Mouse (Mus musculus) urinary bladder, postnatal 36 days (tissue): ENCODE measurements at regions not wholly inside any gene's neighbourhood (a gene's known extent, or its start where the extent isn't known, plus 50 kb on each side); places are given as distances from the start of the nearest gene placed in this dataset.

ENCODE experiments used
- DNase-seq, 2 experiments: peaks; one replicate each; pipeline ENCODE4 v3.0.0; 2022; ENCODE audit warnings: low spot score in 2 of 2, mixed read lengths in 1 of 2

GRCm38 (mm10) chr5:53381492-53382199, 84.3 kb upstream of the Rbpj start:
- DNase-seq: no peak

DNA sequence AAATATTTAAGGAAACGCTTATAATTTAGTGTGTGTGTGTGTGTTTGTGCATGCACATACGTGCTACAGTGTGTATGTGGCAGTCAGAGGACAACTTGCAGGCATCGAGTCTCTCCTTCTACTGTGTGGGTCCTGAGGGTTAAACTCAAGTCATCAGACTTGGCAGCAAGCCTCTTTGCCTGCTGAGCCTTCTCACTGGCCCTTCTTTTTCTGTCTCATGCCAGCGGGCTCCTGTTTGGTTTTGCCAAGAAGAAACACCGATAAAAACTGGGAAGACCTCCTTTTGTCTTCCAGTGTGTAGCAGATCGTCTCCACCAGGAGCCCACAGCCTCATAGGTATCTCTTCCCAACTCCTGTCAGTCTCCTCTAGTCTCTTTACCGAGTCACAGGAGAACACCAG, 81.9 kb upstream of the Rbpj start:
- no peak for DNase-seq

DNA sequence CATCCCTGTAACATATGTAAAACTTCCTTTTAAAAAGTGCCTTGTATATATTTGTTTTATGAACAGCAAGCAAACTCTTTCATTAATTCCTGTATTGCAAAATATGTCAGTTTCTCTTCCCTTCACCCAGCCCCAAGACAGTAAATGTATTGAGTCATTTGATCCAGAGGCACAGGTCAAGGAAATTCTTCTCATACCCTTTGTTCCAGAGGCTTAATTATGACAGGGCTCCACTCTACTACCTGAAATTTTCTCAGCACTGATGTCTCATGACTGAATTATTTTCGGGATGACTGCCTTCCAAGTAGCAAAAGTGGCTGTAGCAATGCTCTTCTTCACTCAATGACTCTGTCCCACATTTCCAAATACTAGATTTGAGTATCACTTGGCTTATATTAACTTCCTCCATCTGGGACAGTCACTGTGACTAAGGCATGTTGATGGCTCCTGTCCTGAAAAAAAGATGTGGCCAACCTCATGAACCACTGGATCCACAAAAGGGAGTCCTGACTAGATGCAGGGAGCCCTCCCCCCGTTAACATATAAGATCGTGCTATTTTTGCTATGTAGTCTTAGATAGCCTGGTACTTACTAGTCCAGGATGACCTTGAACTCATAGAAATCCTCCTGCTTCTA, 80.3 kb upstream of the Rbpj start:
- no peak for DNase-seq

DNA sequence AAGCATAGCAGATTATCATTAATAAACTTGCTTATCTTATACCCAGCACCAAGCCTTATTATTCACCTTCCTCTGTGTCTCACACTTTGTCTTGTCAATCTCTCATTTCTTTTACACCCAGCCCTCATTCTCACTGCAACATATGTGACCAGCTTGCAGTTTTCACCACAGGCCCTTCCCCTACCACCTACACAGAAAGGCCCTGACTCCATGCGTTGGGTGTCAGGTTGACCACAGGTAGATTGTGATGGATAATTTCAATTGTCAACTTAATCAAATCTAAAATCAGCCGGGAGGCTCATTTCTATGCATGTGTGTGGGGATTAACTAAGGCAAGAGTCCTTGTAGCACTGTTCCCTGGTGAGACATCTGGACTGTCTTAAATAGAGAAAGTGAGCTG, 72.4 kb upstream of the Rbpj start:
- no peak for DNase-seq

DNA sequence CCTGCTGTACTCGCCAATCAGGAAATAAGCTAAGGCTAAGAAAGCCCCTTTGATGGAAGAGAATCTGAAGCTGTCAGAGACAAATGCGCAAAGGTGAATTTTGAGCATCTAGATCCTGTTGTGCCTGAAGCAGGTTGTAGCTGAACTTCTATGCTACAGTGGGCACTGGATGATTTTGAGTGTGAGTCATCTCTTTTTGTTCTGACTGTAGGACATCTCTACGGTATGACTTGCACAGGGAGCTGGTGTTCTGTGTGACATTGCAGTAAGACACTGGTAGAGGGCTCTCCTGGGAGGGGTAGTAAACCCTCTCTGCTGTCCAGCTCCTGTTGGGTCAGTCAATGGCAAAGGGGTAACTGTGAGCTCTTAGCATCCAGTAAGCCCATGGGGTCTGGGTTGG, 71.4 kb upstream of the Rbpj start:
- no peak for DNase-seq

- no peak for DNase-seq
Observed at GRCm38 (mm10) chr5:53398428-53399058, 67.4 kb upstream of the Rbpj start.

- DNase-seq: no peak
Observed at GRCm38 (mm10) chr5:53401093-53401492, 64.9 kb upstream of the Rbpj start.

DNA sequence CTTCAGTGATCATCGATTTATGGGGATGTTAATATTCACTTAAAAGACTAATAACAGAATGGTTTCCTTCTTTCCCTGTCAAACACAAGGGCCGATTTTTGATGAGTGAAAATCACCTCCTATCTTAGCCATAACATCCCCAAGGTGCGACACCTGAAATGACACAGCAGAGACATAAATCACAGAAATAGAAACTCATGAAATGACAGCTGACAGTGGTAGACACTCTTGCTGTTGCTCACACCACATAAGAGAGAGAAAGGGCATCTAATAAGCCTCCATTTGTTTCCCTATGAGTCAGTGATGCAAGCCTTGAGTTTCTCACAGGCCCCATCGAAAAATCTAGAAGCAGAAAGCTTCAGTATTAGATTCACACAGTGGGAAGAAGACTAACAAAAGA, 63.9 kb upstream of the Rbpj start:
- no peak for DNase-seq

- no peak for DNase-seq
Observed at GRCm38 (mm10) chr5:53402619-53403151, 63.3 kb upstream of the Rbpj start.

- no peak for DNase-seq
Observed at GRCm38 (mm10) chr5:53405929-53406328, 60.0 kb upstream of the Rbpj start.

- DNase-seq: no peak
Observed at GRCm38 (mm10) chr5:53407646-53408045, 58.3 kb upstream of the Rbpj start.

DNA sequence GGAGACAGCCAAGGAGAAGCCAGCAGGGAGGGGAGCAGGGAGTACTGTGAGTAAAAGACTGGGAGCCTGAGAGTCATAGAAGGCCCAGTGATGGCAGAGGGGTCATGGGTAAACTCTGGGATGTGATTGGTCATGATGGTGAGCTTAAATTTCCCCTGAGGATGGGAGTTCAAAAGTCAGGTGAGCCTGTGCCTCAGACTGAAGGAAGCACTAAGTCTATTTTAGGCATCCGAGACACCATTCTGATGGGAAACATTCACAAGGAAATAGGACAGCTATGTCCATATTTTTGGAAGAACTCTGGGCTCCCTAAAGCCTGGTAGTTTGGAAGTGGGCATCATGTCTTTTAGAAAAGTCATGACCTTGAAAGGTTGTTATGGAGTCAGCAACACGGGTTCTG, 57.7 kb upstream of the Rbpj start:
- DNase-seq: no peak

- no peak for DNase-seq
Observed at GRCm38 (mm10) chr5:53409740-53410139, 56.2 kb upstream of the Rbpj start.

DNA sequence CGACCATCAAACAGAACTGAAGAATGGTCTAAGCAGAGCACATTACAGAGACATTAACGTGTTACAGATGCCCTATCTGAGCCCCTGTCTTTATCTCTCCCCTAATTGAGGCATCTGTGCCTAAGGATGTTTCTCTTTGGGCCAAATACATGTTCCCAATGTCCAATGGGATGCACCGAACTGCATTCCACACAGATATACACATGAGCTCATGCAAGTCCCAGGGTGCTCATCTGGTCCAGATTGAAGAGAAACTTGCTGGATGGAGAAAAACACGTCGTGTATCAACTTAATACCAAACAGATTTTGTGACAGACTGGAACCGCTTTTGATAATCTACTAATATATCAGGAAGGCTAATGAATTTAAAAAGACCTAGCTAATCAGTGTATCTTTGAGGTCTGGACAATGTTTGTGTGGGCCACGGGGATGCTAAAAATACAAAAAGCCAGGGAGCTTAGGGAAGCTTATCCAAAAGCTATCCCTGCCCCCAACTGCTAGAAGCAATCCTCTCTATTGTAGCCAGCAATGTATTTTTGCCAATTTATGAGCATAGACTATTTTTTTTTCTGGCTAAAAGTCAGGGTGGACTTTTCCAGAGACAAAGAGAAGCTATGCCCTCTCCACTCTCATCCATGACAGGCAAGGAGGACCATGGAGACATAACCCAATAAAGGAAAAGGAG, 53.4 kb upstream of the Rbpj start:
- no peak for DNase-seq

DNA sequence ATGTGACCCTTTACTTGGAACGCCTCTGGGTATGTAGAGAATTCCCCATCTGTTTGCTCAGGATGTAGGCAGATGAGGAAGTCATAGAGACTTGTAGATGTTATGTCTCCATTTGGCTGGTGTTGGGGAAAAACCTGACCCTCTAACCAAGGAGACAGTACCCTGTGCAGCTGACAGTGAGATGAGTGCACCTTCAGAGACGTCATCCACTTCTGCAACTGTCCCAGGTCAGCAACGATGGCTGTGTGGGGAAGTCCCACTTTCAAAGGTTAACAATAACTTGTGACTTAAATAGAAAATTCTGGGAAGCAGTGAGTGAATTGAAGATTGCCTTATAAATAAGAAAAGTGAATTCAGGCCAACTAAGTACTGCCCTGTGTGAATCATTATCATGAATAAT, 52.3 kb upstream of the Rbpj start:
- no peak for DNase-seq

DNA sequence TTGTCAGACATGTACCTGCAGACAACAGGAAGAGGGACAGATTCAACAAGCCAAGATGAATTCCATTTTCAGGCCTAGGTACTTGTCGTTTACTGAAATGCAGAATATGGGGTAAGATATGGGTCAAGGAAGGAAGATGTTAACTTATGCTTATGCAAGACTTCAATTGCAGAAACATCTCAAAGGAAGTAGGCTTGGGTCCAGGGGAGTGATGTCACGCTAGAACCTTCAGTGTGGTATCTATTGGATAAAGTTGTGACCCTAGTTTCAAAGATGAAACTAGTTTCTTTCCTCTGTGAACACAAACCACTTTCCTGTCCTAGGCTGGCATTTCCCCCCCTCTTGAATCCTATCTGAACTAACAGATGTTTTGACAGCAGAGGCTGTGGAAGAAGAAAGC, 50.5 kb upstream of the Rbpj start:
- DNase-seq: no peak
